Mouse (Mus musculus): ENCODE data around the gene Ube2z. TPM values are rescaled to one million over a fixed set of nuclear protein-coding genes. Genes with fewer than 3 reads are reported as not detected.

Gene Ube2z
- polyA plus RNA-seq, 1 experiment from 2014 or later, result 27.0 TPM

DNA sequence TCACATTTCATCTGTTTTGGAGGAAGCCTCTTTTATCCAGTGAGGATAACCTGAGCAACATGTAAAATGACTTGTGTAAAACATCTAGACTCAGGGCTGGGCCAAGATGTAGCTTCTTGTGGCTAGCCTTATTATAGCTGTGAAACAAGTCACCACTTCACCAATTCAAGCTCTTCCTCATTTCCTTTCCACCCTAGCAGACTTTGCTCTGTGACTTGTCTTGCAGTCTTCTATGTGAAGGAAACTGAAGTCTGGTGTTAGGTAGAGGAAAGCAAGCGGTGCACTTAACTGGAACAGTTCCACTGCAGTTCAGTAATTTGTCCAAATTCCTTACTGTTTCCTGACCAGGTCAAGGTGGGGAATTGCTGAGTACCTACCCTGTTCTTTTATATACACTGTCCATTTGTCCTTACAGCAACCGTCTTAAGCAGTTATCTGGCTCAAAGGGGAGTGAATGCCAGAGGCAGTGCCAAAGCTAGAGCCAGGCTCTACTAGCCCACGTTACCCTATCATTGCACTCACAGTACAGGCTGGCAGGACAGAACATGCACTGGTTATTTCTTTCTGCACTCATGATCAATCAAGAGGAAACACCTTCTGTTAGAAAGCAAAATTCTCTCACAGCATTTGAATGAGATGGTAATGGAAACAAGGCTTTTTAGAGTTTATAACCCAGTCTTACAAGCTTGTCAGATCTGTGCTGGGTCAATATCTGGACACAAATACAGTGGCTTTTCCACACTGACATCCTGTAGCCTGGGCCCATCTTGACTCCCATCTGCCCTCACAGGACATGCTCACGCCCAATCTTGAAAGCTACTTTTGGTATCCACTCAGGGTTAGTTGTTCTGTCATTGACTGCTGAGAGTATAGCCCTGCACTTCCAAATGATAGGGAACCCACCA is 17.5 kb downstream of the Ube2z start:
- Histone ChIP-seq H3K4me3 (no peak overlapping the region), H3K36me3 (peaks cover 90% of the 10 kb centered on the region), H3K27ac (replicated peaks) (no peak overlapping the region), H3K4me1 (no peaks in the 10 kb centered on the region), H3K9me3 (replicated peaks) (no peaks in the 10 kb centered on the region), H3K27me3 (ENCODE audit: low read depth, poor library complexity, severe bottlenecking) (no peaks in the 10 kb centered on the region)
- no peak for DNase-seq (ENCODE audit: low spot score)
- WGBS, result 86% methylated on average over 4 of the region's 4 CpGs

DNA sequence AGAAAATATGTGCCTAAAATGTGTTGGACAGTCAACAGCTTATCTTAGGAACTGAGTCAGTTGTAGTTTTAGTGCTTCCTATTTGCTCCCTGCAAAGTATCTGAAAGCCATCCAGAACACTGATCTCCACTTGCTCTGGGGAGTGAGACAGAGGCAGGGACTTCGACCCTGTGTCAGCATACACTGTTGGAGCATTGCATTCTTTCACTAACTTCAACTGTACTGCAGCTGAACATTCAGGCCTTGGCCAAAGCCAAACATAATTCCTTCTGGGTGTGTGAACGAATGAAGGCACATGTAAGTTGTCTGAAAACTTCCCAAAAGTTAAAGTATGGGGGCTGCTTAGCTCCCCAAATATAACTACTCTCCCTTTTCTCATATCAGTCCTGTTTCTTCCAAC is 18.4 kb downstream of the Ube2z start:
- no peaks in the 10 kb centered on the region for H3K9me3 ChIP-seq (replicated peaks)
- DNase-seq (ENCODE audit: low spot score), result no peak
- no peak overlapping the region for H3K4me3 ChIP-seq
- H3K4me1 ChIP-seq, result no peaks in the 10 kb centered on the region
- 85% methylated on average over 2 of the region's 2 CpGs for WGBS
- H3K27ac ChIP-seq (replicated peaks), result no peak overlapping the region
- no peaks in the 10 kb centered on the region for H3K27me3 ChIP-seq (ENCODE audit: low read depth, poor library complexity, severe bottlenecking)
- peaks cover 90% of the 10 kb centered on the region for H3K36me3 ChIP-seq

DNA sequence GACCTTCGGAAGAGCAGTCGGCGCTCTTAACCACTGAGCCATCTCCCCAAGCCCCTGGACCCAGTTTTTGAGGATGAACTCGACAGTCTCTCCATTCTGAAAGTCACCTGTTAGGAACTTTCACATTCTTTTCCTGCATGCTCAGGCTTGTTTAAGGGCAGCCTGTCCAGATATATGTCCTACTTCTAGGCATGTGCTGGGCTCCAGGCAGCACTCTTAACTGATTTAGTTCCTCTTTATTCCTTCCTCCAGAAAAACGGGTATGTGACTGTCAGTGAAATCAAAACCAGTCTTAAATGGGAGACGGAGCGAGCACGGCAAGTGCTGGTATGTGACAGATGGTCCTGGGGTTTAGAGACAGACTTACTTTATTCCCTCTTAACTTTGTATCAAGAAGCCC is 19.2 kb downstream of the Ube2z start:
- Histone ChIP-seq H3K4me3 (no peak overlapping the region), H3K27ac (replicated peaks) (no peak overlapping the region), H3K4me1 (no peaks in the 10 kb centered on the region), H3K27me3 (ENCODE audit: low read depth, poor library complexity, severe bottlenecking) (no peaks in the 10 kb centered on the region), H3K9me3 (replicated peaks) (no peaks in the 10 kb centered on the region), H3K36me3 (peaks cover 86% of the 10 kb centered on the region)
- 91% methylated on average over 8 of the region's 8 CpGs for WGBS
- DNase-seq (ENCODE audit: low spot score), result no peak

DNA sequence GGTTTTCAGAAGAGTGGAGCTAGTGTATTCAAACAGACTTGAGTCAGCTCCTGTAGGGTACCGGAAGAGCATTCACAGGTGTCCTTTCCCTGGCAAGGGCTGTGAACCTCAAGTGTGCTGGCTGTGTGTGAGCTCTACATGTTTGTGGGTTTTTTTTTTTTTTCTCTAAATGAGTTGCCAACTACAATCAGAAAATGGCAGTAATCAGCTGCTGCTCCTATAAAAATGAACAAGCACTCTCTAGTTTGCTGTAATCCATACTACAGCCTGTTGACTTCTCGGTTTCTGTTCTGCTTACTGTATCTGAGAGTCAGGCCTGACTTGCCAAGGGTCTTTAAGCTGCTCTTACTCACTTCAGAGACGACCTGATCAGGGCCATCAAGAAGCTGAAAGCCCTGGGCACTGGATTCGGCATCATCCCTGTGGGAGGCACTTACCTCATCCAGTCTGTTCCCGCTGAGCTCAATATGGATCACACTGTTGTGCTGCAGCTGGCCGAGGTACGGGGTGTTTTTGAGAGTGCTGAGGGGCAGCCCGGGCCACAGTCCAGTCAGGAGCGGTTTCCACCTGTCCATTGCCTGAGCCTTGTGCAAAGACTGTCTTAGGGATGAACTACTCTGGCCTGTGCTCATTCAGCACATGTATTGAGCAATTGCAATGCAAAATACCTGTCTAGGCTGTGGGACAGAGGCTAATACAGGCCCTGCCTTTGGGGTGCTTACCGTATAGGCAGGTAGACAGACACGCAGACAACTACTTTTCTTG is 20.2 kb downstream of the Ube2z start:
- Histone ChIP-seq H3K4me1 (no peaks in the 10 kb centered on the region), H3K9me3 (replicated peaks) (no peaks in the 10 kb centered on the region), H3K4me3 (no peak overlapping the region), H3K36me3 (peaks cover 84% of the 10 kb centered on the region), H3K27ac (replicated peaks) (no peak overlapping the region), H3K27me3 (ENCODE audit: low read depth, poor library complexity, severe bottlenecking) (no peaks in the 10 kb centered on the region)
- DNase-seq (ENCODE audit: low spot score), result no peak
- 88% methylated on average over 11 of the region's 11 CpGs for WGBS

DNA sequence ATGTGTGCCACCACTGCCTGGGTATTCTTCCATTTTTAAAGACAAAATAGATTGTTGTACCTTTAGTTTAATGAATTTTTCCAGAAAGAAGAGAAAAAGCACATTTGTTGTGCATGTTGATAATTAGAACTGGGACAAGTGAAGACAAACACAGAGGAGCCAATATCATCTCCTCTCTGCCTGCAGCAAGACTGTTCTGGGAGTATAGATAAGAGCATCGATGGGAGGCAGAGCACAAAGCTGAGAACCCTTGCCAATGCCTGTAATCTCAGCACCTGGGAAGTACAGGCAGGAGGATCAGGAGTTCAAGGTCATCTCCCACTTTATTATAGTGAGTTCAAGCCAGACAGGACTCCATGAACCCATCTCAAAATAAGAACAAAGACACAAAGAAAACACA is 26.6 kb downstream of the Ube2z start:
- 92% methylated on average over 1 of the region's 1 CpGs for WGBS
- no peak overlapping the region for H3K27ac ChIP-seq (replicated peaks)
- no peaks in the 10 kb centered on the region for H3K9me3 ChIP-seq (replicated peaks)
- peaks cover 52% of the 10 kb centered on the region for H3K36me3 ChIP-seq
- H3K4me3 ChIP-seq, result no peak overlapping the region
- DNase-seq (ENCODE audit: low spot score), result no peak
- no peaks in the 10 kb centered on the region for H3K27me3 ChIP-seq (ENCODE audit: low read depth, poor library complexity, severe bottlenecking)
- H3K4me1 ChIP-seq, result peaks cover 20% of the 10 kb centered on the region

DNA sequence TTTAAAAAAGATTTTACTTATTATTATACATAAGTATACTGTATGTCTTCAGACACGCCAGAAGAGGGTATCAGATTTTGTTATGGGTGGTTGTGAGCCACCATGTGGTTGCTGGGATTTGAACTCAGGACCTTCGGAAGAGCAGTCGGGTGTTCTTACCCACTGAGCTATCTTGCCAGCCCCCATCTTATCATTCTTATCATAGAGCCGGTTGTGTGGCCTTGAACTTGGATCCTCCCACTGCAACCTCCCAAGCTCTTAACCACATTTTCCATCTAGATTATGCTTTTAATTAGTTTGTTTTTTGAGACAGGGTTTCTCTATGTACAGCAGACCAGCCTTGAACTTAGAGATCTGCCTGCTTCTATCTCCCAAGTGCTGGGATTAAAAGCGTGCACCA is 27.7 kb downstream of the Ube2z start:
- Histone ChIP-seq H3K9me3 (replicated peaks) (no peaks in the 10 kb centered on the region), H3K27ac (replicated peaks) (no peak overlapping the region), H3K4me3 (no peak overlapping the region), H3K36me3 (peaks cover 42% of the 10 kb centered on the region), H3K4me1 (peaks cover 20% of the 10 kb centered on the region), H3K27me3 (ENCODE audit: low read depth, poor library complexity, severe bottlenecking) (no peaks in the 10 kb centered on the region)
- WGBS, result 92% methylated on average over 5 of the region's 5 CpGs
- DNase-seq (ENCODE audit: low spot score), result no peak

DNA sequence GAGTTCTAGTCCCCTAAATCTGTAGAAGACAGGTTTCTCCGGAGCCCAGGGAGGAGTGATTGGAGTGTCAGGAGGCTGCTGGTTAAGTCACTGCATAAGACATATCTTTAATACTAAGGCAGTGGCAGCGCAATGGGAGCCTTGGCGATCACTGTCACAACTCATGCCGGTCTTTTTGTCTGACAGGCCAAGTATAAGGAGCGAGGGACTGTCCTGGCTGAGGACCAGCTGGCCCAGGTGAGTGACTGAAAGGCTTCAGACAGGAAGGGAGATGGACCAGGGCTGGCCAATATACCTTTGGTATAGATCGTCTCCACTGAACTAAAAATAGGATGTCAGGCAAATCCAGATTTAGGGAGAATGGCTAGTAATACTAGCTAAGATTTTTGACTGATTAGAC is 30.1 kb downstream of the Ube2z start:
- Histone ChIP-seq H3K36me3 (peaks cover 23% of the 10 kb centered on the region), H3K4me3 (peak overlapping the region; percentile 84), H3K27me3 (ENCODE audit: low read depth, poor library complexity, severe bottlenecking) (no peaks in the 10 kb centered on the region), H3K27ac (replicated peaks) (peak overlapping the region; percentile 85), H3K4me1 (peaks cover 20% of the 10 kb centered on the region), H3K9me3 (replicated peaks) (no peaks in the 10 kb centered on the region)
- WGBS, result 13% methylated on average over 6 of the region's 6 CpGs
- DNase-seq (ENCODE audit: low spot score), result no peak

DNA sequence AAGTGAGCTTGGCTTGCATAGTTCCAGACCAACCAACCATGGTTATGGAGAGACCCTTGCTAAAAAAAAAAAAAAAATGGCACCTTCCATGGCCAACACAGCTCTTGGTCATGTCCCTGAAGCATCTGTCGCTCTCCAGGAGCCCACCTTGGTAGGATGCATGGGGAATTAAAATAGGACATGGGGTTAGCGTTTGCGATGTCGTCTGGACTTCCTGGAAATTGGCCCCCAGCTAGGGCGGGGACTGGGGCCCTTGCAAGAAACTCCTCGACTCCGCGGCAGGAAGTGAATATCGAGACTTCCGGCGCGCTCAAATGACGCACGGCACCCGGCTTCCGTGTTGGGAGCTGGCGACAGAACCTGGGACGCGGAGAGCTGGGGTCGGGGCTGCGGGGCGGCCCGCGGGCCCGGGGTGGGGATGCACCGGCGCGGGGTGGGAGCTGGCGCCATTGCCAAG is 30.6 kb downstream of the Ube2z start, which contains the start of gene Snf8:
Snf8 (plus strand) TSS at position 290 of the 457 bp plus-strand sequence.
- DNase-seq (ENCODE audit: low spot score), result peak; percentile 96
- H3K27ac ChIP-seq (replicated peaks), result peak within 1 kb of the TSS; percentile 85
- H3K36me3 ChIP-seq, result peaks cover 20% of the 10 kb centered on the region
- no peaks in the 10 kb centered on the region for H3K9me3 ChIP-seq (replicated peaks)
- peaks cover 20% of the 10 kb centered on the region for H3K4me1 ChIP-seq
- WGBS, result under 1% methylated on average over 29 of the region's 29 CpGs
- no peaks in the 10 kb centered on the region for H3K27me3 ChIP-seq (ENCODE audit: low read depth, poor library complexity, severe bottlenecking)
- peak within 1 kb of the TSS; percentile 84 for H3K4me3 ChIP-seq

DNA sequence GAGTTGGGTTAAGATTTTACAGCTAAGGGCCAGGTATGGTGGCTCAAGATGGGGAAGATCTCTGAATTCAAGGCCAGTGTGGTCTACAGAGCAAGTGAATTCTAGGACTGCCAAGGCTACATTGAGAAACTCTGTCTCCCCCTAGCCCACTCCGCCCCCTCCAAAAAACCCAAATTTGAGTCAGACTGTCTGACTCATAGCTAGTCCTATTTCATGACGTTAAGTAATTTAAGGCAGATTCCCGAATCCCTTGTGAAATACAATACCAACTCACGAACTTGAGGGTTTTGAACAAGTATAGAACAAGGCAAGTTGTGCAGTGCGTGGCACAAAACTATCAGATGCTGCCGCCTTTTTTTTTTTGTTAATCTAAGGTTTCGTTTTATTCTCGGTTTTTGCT is 31.1 kb downstream of the Ube2z start:
- WGBS, result 47% methylated on average over 8 of the region's 8 CpGs
- peaks cover 16% of the 10 kb centered on the region for H3K36me3 ChIP-seq
- H3K4me3 ChIP-seq, result peak overlapping the region; percentile 84
- H3K9me3 ChIP-seq (replicated peaks), result no peaks in the 10 kb centered on the region
- H3K27me3 ChIP-seq (ENCODE audit: low read depth, poor library complexity, severe bottlenecking), result no peaks in the 10 kb centered on the region
- peaks cover 20% of the 10 kb centered on the region for H3K4me1 ChIP-seq
- no peak for DNase-seq (ENCODE audit: low spot score)
- peak overlapping the region; percentile 85 for H3K27ac ChIP-seq (replicated peaks)

DNA sequence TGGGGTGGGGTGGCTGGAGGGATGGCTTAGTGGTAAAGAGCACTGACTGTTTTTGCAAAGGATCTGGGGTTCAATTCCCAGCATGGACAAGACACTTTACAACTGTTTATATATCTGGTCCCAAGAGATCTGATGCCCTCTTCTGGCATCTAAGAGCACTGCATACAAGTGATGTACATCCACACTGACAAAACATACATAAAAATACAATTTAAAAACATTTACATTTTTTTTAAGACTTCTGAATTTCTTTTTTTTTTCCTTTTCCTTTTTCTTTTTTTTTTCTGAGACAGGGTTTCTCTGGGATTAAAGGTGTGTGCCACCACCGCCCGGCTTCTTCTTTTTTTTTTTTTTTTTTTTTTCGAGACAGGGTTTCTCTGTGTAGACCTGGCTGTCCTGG is 31.9 kb downstream of the Ube2z start:
- Histone ChIP-seq H3K27me3 (ENCODE audit: low read depth, poor library complexity, severe bottlenecking) (no peaks in the 10 kb centered on the region), H3K4me1 (peaks cover 20% of the 10 kb centered on the region), H3K27ac (replicated peaks) (no peak overlapping the region), H3K9me3 (replicated peaks) (no peaks in the 10 kb centered on the region), H3K4me3 (no peak overlapping the region), H3K36me3 (0 out of 2 replicates have a peak, but pooled peaks cover 9% of the 10 kb centered on the region)
- WGBS, result 86% methylated on average over 2 of the region's 3 CpGs
- DNase-seq (ENCODE audit: low spot score), result no peak

DNA sequence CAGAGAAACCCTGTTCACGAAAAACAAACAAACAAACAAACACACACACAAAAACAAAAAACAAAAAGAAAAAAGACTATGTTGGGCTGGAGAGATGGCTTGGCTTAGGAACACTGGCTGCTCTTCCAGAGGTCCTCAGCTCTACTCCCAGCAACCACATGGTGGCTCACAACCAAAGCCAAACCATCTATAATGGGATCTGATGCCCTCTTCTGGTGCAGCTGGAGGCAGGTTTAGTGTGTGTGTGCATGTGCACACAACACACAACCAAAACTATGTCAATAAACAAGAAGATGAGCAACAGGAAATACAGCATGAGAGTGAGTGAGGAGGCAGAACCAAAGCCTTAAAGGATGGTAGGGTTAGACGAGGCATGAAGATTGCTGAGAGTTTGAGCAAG is 33.5 kb downstream of the Ube2z start:
- whole genome bisulfite sequencing, result 82% methylated on average over 2 of the region's 2 CpGs
- Histone ChIP-seq H3K36me3 (0 out of 2 replicates have a peak, but pooled peaks cover 3% of the 10 kb centered on the region), H3K9me3 (replicated peaks) (no peaks in the 10 kb centered on the region), H3K4me1 (peaks cover 20% of the 10 kb centered on the region), H3K4me3 (no peak overlapping the region), H3K27me3 (ENCODE audit: low read depth, poor library complexity, severe bottlenecking) (no peaks in the 10 kb centered on the region), H3K27ac (replicated peaks) (no peak overlapping the region)
- DNase-seq (ENCODE audit: low spot score), result no peak

DNA sequence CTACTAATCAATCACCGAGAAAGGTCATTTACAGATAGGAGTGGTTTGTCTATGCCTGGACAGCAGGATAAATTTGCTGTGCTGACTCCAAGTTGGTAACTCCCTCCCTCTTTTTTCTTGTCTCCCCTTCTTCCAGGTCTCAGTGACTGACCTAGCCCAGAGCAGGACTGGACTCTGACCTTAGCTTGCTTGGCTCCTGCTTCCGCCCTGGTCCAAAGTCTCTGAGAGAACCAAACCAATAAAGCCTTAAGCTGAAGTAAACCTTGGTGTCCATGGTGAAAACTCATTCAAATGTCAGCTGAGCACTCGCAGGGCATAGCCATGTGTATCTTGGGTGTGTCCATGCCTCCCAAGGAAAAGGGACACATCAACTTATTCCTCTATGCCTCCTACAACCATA is 34.6 kb downstream of the Ube2z start:
- DNase-seq (ENCODE audit: low spot score), result no peak
- no peak overlapping the region for H3K27ac ChIP-seq (replicated peaks)
- no peaks in the 10 kb centered on the region for H3K9me3 ChIP-seq (replicated peaks)
- 91% methylated on average over 3 of the region's 3 CpGs for WGBS
- peaks cover 12% of the 10 kb centered on the region for H3K4me1 ChIP-seq
- H3K27me3 ChIP-seq (ENCODE audit: low read depth, poor library complexity, severe bottlenecking), result no peaks in the 10 kb centered on the region
- H3K36me3 ChIP-seq, result no peaks in the 10 kb centered on the region
- no peak overlapping the region for H3K4me3 ChIP-seq

DNA sequence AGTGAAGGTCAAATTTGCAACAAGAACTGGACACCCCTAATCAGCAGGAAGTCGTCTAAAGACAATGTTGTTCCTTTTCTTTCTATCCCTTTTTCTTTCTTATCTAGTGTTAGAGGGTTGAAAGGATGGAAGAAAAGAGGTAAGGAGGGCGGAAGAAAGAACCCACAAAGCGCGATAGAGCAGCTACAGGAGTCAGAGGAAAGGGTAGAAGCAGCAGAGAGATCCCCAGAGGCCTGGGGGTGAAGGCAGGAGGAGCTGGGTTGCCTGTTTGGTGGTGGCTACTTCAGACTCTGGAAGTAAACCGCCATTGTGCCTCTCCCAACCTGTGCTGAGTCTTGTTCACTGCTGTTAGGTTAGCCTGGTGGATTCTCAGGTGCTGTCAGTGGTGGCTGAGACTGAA is 37.1 kb downstream of the Ube2z start:
- no peak for DNase-seq (ENCODE audit: low spot score)
- H3K9me3 ChIP-seq (replicated peaks), result no peaks in the 10 kb centered on the region
- no peaks in the 10 kb centered on the region for H3K4me1 ChIP-seq
- WGBS, result 60% methylated on average over 5 of the region's 5 CpGs
- H3K27ac ChIP-seq (replicated peaks), result no peak overlapping the region
- H3K36me3 ChIP-seq, result no peaks in the 10 kb centered on the region
- no peak overlapping the region for H3K4me3 ChIP-seq
- no peaks in the 10 kb centered on the region for H3K27me3 ChIP-seq (ENCODE audit: low read depth, poor library complexity, severe bottlenecking)
